Mouse (Mus musculus) megakaryocyte, embryonic 14.5 days (primary cell): ENCODE measurements around the gene Gnb4.

Experiments used
- FLI1 ChIP-seq: IDR thresholded peaks from 2 replicates; pipeline ENCODE4 v1.6.1; 2012; ENCODE audit warnings: low read length, inconsistent platforms, mixed read lengths
- GATA1 ChIP-seq: IDR thresholded peaks from 3 replicates; pipeline ENCODE4 v1.6.1; 2012; ENCODE audit warnings: mixed read lengths, low read length, inconsistent platforms, borderline replicate concordance

GRCm38 (mm10) chr3:32586274-32586673, 30.1 kb downstream of the Gnb4 start:
- TF ChIP-seq GATA1 (no peak), FLI1 (no peak)
